Mouse (Mus musculus) lung, embryonic 15.5 days (tissue): ENCODE measurements at regions not wholly inside any gene's neighbourhood (a gene's known extent, or its start where the extent isn't known, plus 50 kb on each side); places are given as distances from the start of the nearest gene placed in this dataset.

ENCODE experiments used
- ATAC-seq: fragments of 200-750 bp; cut with Nextera tagmentation; 2 replicates; pipeline ENCODE4 v1.8.0; 2017; ENCODE audit warnings: moderate number of reproducible peaks, borderline replicate concordance; ENCODE audit not compliant: low FRiP score, low TSS enrichment; ENCODE audit errors: extremely low read depth
- H3K27ac ChIP-seq: fragments of 300-500 bp; sonication (generic); 2 replicates; pipeline ENCODE4 v1.5.1; 2015; ENCODE audit warnings: moderate library complexity, mild to moderate bottlenecking, inconsistent platforms
- H3K27me3 ChIP-seq: fragments of 300-500 bp; sonication (generic); 2 replicates; pipeline ENCODE4 v1.6.1; 2015; ENCODE audit warnings: inconsistent platforms
- H3K36me3 ChIP-seq: fragments of 300-500 bp; sonication (generic); 2 replicates; pipeline ENCODE4 v1.6.1; 2015; ENCODE audit warnings: inconsistent platforms
- H3K4me1 ChIP-seq: fragments of 300-500 bp; sonication (generic); 2 replicates; pipeline ENCODE4 v1.6.1; 2015; ENCODE audit warnings: inconsistent platforms
- H3K4me2 ChIP-seq: fragments of 300-500 bp; sonication (generic); 2 replicates; pipeline ENCODE4 v1.6.1; 2015; ENCODE audit warnings: inconsistent platforms, mild to moderate bottlenecking, moderate library complexity
- H3K4me3 ChIP-seq: fragments of 300-500 bp; sonication (generic); 2 replicates; pipeline ENCODE4 v1.5.1; 2015; ENCODE audit warnings: mild to moderate bottlenecking, inconsistent platforms
- H3K9ac ChIP-seq: fragments of 300-500 bp; sonication (generic); 2 replicates; pipeline ENCODE4 v1.6.1; 2015; ENCODE audit warnings: inconsistent platforms
- H3K9me3 ChIP-seq: fragments of 300-500 bp; sonication (generic); 2 replicates; pipeline ENCODE4 v1.6.1; 2016; ENCODE audit warnings: inconsistent platforms
- WGBS: fragments of 180-500 bp; shearing (Covaris S2); methylation state at CpG from one replicate; pipeline ENCODE4 v1.1.7; 2015; 5-methylcytosine and 5-hydroxymethylcytosine counted together

GRCm38 (mm10) chr12:6211266-6211665, 835.8 kb upstream of the Klhl29 start:
- H3K4me1 ChIP-seq, result no peaks in the 10 kb centered on the region

GRCm38 (mm10) chr12:6189232-6189631, 813.8 kb upstream of the Klhl29 start:
- WGBS, result 41% methylated on average over 3 of the region's 3 CpGs

More at GRCm38 (mm10) chr12:6211266-6211665, 835.8 kb upstream of the Klhl29 start:
- no peak overlapping the region for H3K4me3 ChIP-seq
- H3K36me3 ChIP-seq, result no peaks in the 10 kb centered on the region
- H3K9me3 ChIP-seq, result no peaks in the 10 kb centered on the region
- 63% methylated on average over 1 of the region's 1 CpGs for WGBS
- no peak for ATAC-seq
- H3K27ac ChIP-seq, result no peak overlapping the region
- no peak overlapping the region for H3K4me2 ChIP-seq
- no peak overlapping the region for H3K9ac ChIP-seq
- H3K27me3 ChIP-seq, result no peaks in the 10 kb centered on the region

DNA sequence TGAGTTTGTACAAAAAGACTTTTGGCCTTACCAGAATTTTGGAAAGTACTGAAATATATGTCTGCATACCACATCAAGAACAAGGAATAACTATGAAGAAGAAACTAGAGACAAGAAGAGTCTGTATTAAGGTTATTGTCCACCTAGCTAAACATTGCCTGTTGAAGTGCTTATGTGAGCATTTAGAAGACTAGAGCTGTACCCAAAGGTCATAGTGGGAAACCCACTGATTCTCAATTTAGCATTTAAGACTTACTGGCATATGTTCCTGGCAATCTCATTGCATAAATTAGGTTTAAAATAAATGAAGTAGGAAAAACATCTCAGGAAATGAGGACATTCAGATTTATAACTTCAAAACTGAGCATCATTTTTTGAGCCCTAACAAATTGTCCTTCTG, 793.3 kb upstream of the Klhl29 start:
- Histone ChIP-seq H3K36me3 (no peaks in the 10 kb centered on the region), H3K4me3 (no peak overlapping the region), H3K4me2 (no peak overlapping the region), H3K9ac (no peak overlapping the region), H3K27me3 (no peaks in the 10 kb centered on the region), H3K9me3 (no peaks in the 10 kb centered on the region), H3K27ac (no peak overlapping the region), H3K4me1 (no peaks in the 10 kb centered on the region)
- ATAC-seq, result no peak

More at GRCm38 (mm10) chr12:6189232-6189631, 813.8 kb upstream of the Klhl29 start:
- no peak overlapping the region for H3K4me3 ChIP-seq
- no peak for ATAC-seq
- H3K36me3 ChIP-seq, result no peaks in the 10 kb centered on the region
- no peak overlapping the region for H3K4me2 ChIP-seq
- H3K27me3 ChIP-seq, result no peaks in the 10 kb centered on the region
- no peaks in the 10 kb centered on the region for H3K4me1 ChIP-seq
- H3K9ac ChIP-seq, result no peak overlapping the region
- H3K9me3 ChIP-seq, result no peaks in the 10 kb centered on the region
- H3K27ac ChIP-seq, result no peak overlapping the region

- H3K27ac ChIP-seq, result no peak overlapping the region
- no peak for ATAC-seq
- WGBS, result 57% methylated on average over 2 of the region's 2 CpGs
- H3K27me3 ChIP-seq, result no peaks in the 10 kb centered on the region
- H3K9ac ChIP-seq, result no peak overlapping the region
- no peaks in the 10 kb centered on the region for H3K9me3 ChIP-seq
- no peak overlapping the region for H3K4me2 ChIP-seq
- no peaks in the 10 kb centered on the region for H3K36me3 ChIP-seq
- no peak overlapping the region for H3K4me3 ChIP-seq
- no peaks in the 10 kb centered on the region for H3K4me1 ChIP-seq
Measured at GRCm38 (mm10) chr12:6154287-6154686, 778.8 kb upstream of the Klhl29 start.

GRCm38 (mm10) chr12:6151476-6151875, 776.0 kb upstream of the Klhl29 start:
- no peaks in the 10 kb centered on the region for H3K4me1 ChIP-seq
- no peak for ATAC-seq
- H3K4me3 ChIP-seq, result no peak overlapping the region
- no peaks in the 10 kb centered on the region; the same call in 1 of the 2 replicates for H3K9me3 ChIP-seq
- no peak overlapping the region for H3K27ac ChIP-seq
- 75% methylated on average over 3 of the region's 3 CpGs for WGBS
- no peaks in the 10 kb centered on the region for H3K36me3 ChIP-seq
- H3K4me2 ChIP-seq, result no peak overlapping the region
- no peaks in the 10 kb centered on the region for H3K27me3 ChIP-seq
- no peak overlapping the region for H3K9ac ChIP-seq

DNA sequence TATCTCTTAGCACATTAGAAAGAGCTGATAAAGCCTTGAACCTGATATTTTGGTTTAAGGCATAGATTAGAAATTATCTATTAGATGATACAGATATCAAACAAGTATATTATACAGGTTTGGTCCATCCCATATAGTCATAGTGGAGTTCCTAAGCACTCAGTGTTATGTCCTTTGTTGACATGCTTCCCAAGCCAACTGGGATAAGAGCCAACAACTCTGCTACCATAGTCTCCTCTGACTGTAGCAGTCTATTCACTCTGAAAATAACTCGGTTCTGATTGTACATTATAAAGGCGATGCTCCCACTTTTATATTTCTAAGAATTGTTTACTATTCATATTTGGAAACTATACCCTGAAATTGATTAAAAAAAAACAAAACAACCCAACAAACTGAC, 757.0 kb upstream of the Klhl29 start:
- Histone ChIP-seq H3K27me3 (no peaks in the 10 kb centered on the region), H3K27ac (no peak overlapping the region), H3K36me3 (no peaks in the 10 kb centered on the region), H3K4me3 (no peak overlapping the region), H3K4me2 (no peak overlapping the region), H3K9me3 (no peaks in the 10 kb centered on the region), H3K4me1 (no peaks in the 10 kb centered on the region), H3K9ac (no peak overlapping the region)
- WGBS, result 75% methylated on average over 2 of the region's 2 CpGs
- ATAC-seq, result no peak

- no peaks in the 10 kb centered on the region for H3K27me3 ChIP-seq
- no peak overlapping the region for H3K27ac ChIP-seq
- no peaks in the 10 kb centered on the region for H3K9me3 ChIP-seq
- no peak overlapping the region for H3K9ac ChIP-seq
- no peaks in the 10 kb centered on the region for H3K36me3 ChIP-seq
- ATAC-seq, result no peak
- no peak overlapping the region for H3K4me3 ChIP-seq
- H3K4me2 ChIP-seq, result no peak overlapping the region
- WGBS, result 89% methylated on average over 3 of the region's 3 CpGs
- no peaks in the 10 kb centered on the region for H3K4me1 ChIP-seq
Measured at GRCm38 (mm10) chr12:6119557-6119956, 744.1 kb upstream of the Klhl29 start.

DNA sequence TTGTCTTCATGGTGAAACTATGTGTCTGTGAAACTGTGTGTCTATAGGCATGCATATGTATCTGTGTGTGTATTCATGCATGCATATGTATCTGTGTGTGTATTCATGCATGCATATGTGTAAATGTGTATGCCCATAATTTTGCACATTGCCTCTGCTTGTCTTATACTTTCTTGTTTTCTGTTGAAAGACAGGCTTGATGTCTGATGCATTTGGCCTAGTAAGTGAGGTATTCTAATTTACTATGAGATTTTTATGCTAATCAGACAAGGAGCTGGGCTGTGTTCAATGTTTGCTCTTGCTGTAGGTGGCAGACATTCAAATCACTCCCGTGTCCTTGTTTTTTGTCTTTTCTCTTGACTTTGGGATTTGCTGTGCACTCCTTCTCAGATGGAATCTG, 739.8 kb upstream of the Klhl29 start:
- no peaks in the 10 kb centered on the region for H3K9me3 ChIP-seq
- H3K4me2 ChIP-seq, result no peak overlapping the region
- H3K27me3 ChIP-seq, result no peaks in the 10 kb centered on the region
- no peak overlapping the region for H3K9ac ChIP-seq
- WGBS, result 48% methylated on average over 1 of the region's 1 CpGs
- H3K36me3 ChIP-seq, result no peaks in the 10 kb centered on the region
- H3K27ac ChIP-seq, result no peak overlapping the region
- no peak overlapping the region for H3K4me3 ChIP-seq
- ATAC-seq, result no peak
- H3K4me1 ChIP-seq, result no peaks in the 10 kb centered on the region

GRCm38 (mm10) chr12:6097295-6097694, 721.8 kb upstream of the Klhl29 start:
- no peak overlapping the region for H3K27ac ChIP-seq
- no peaks in the 10 kb centered on the region for H3K4me1 ChIP-seq
- H3K9ac ChIP-seq, result no peak overlapping the region
- WGBS, result 75% methylated on average over 1 of the region's 1 CpGs
- H3K4me2 ChIP-seq, result no peak overlapping the region
- H3K4me3 ChIP-seq, result no peak overlapping the region
- H3K36me3 ChIP-seq, result no peaks in the 10 kb centered on the region
- H3K27me3 ChIP-seq, result no peaks in the 10 kb centered on the region
- no peaks in the 10 kb centered on the region for H3K9me3 ChIP-seq
- ATAC-seq, result no peak

DNA sequence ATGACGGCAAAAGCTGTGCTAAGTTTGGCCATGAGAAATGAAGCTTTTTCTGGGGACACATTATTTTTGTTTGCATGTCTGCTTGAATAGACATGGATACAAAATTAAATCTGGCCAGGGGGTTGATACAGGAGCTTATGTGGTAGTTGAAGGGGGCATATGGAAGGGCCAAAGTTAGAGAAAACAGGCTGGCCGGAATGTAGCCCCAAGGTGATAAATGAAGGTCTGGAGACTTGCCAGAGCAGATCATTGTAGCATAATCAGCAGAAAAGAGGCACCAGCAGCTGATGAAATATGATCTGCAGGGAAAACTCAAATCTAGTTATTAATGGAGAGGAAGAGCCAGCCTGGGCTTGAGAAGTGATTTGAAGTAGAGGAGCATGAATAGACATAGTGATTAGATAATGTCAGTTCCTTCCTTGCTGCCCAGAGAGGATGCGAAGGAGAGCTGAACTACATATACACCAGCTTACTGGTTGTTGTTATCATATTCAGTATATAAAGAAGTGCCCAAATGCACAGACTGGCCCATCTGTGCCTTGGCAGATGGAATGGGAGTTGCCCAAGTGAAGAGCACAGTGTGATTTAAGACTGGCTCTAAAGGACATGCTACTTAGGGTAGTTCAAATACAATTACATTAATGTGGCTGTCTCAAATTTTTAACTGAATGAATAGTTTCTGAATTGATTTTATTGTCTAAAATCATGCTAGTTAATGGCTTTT, 712.3 kb upstream of the Klhl29 start:
- no peaks in the 10 kb centered on the region for H3K9me3 ChIP-seq
- WGBS, result 43% methylated on average over 3 of the region's 3 CpGs

DNA sequence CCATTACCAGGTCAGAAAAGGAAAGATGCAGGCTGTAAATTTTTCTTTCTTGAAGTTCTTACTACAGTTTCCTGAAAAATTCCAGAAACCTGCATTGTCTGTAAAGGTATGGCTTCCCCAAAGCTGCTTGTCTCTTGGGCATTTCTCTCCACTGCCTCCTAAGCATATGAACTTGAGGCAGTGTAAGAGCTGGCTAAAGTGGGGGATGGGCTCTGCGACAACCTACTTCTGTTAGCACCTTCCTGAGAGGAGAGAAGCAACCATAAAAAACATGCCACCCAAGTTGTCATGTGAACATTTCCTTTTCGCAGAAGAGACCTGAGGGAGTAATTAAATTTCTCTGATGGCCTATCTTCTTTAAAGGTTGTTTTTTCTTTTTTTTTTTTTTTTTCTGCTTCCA, 711.6 kb upstream of the Klhl29 start:
- no peaks in the 10 kb centered on the region for H3K4me1 ChIP-seq
- 27% methylated on average over 2 of the region's 2 CpGs for WGBS
- H3K4me3 ChIP-seq, result no peak overlapping the region
- no peak for ATAC-seq
- H3K36me3 ChIP-seq, result no peaks in the 10 kb centered on the region
- H3K4me2 ChIP-seq, result no peak overlapping the region
- H3K9ac ChIP-seq, result no peak overlapping the region
- no peak overlapping the region for H3K27ac ChIP-seq
- H3K27me3 ChIP-seq, result no peaks in the 10 kb centered on the region
- H3K9me3 ChIP-seq, result no peaks in the 10 kb centered on the region

More for the DNA sequence above, 712.3 kb upstream of the Klhl29 start:
- H3K4me1 ChIP-seq, result no peaks in the 10 kb centered on the region
- no peak overlapping the region for H3K4me2 ChIP-seq
- no peak overlapping the region for H3K4me3 ChIP-seq
- no peak for ATAC-seq
- H3K9ac ChIP-seq, result no peak overlapping the region
- H3K36me3 ChIP-seq, result no peaks in the 10 kb centered on the region
- H3K27ac ChIP-seq, result no peak overlapping the region
- no peaks in the 10 kb centered on the region for H3K27me3 ChIP-seq

DNA sequence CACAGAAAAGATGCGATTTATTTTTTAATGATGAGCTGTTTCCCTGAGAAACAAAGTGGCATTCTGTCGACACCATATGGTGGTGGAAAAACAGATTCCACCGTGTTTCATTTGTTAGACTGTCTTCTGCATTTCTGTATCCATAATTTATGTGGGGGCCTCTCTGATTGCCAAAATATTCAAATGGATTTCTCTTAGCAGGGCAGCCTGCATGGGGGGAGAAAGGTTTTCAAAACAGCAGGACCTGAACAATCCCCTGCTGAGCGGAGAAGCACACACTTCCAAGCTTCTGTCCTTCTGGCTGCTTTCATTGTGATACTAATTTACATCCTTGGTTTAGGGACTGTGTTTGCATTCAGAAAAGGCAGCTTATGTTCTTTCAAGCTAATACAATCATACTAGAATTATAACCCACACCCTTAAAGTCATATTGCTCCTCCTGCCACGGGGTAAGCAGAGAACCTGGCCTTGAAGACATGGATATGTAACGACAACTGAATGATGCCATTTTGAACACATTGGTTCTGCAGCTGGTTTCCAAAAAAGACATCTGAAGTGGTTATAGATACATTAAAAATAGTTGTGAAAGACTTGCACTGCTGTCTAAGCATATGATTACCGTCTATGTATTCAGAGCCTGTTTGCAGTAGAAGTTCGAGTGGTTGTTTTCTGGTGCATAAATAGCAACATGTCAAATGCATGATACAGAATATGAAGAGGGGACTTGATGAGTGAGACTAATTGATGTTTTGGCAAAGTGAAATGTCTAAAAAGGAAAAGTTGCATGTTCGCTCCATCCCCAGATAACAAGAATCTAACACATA, 671.6 kb upstream of the Klhl29 start:
- Histone ChIP-seq H3K9me3 (no peaks in the 10 kb centered on the region), H3K27ac (no peak overlapping the region), H3K27me3 (no peaks in the 10 kb centered on the region), H3K36me3 (no peaks in the 10 kb centered on the region), H3K4me1 (no peaks in the 10 kb centered on the region), H3K4me3 (no peak overlapping the region), H3K9ac (no peak overlapping the region), H3K4me2 (no peak overlapping the region)
- ATAC-seq, result no peak
- 71% methylated on average over 9 of the region's 9 CpGs for WGBS
